ENCODE assay signal across 8 mouse cellular contexts in genomic region chr5:127616151-127616550, GRCm38 (mm10). TPM values are rescaled to one million over a fixed set of nuclear protein-coding genes. Genes with fewer than 3 reads are reported as not detected.
DNase-seq lines count a peak whose midpoint lies in the region; ATAC-seq and TF ChIP-seq lines count a peak whose summit lies in the region.

No protein-coding gene starts in this region.

- 12% methylated on average over 5 of the region's 5 CpGs for WGBS in heart, embryonic 11.5 days (ENCODE audit: insufficient replicate concordance)
- 22% methylated on average over 5 of the region's 5 CpGs for WGBS in hindbrain, embryonic 11.5 days
- 29% methylated on average over 5 of the region's 5 CpGs for WGBS in midbrain, embryonic 14.5 days

- H3K27me3 ChIP-seq in heart, embryonic 11.5 days (ENCODE audit: control insufficient read depth, insufficient read depth, low read length) = no peaks in the 10 kb centered on the region
- no peaks in the 10 kb centered on the region for H3K27me3 ChIP-seq in MEL (ENCODE audit: control insufficient read depth in 1 of 2, insufficient read depth in 2 of 2, low read length in 2 of 2)
- H3K27me3 ChIP-seq in hindbrain, embryonic 11.5 days (ENCODE audit: control insufficient read depth, insufficient read depth, low read length) = no peaks in the 10 kb centered on the region
- no peaks in the 10 kb centered on the region for H3K27me3 ChIP-seq in midbrain, embryonic 14.5 days (ENCODE audit: control insufficient read depth, insufficient read depth, low read length)

- peak overlapping the region; percentile 97 for H3K9ac ChIP-seq in heart, embryonic 11.5 days (ENCODE audit: low read depth, low read length)
- peak overlapping the region; percentile 98 for H3K9ac ChIP-seq in MEL (ENCODE audit: control insufficient read depth, low read depth, low read length, poor library complexity, severe bottlenecking)
- H3K9ac ChIP-seq in hindbrain, embryonic 11.5 days (ENCODE audit: low read depth, low read length) = peak overlapping the region; percentile 98
- peak overlapping the region; percentile 96 for H3K9ac ChIP-seq in midbrain, embryonic 14.5 days (replicated peaks; ENCODE audit: low read length)

- H3K79me2 ChIP-seq in MEL (ENCODE audit: control insufficient read depth, insufficient read depth, low read length, poor library complexity) = peaks cover 59% of the 10 kb centered on the region

- TF ChIP-seq CTCF in MEL (IDR thresholded peaks at IDR 0.05 in 2 of 3, conservative IDR thresholded peaks at IDR 0.05 in 1 of 3; ENCODE audit: control insufficient read depth in 1 of 3, insufficient read depth in 1 of 3, low read depth in 2 of 3, low read length in 3 of 3, poor library complexity in 1 of 3, severe bottlenecking in 1 of 3) = no peak

- peak overlapping the region; percentile 96 for H3K4me2 ChIP-seq in heart, embryonic 11.5 days
- H3K4me2 ChIP-seq in hindbrain, embryonic 11.5 days (replicated peaks; ENCODE audit: low read depth, low read length) = peak overlapping the region; percentile 88
- H3K4me2 ChIP-seq in midbrain, embryonic 14.5 days (ENCODE audit: low read length) = peak overlapping the region; percentile 90

- no peak for ATAC-seq in heart, embryonic 11.5 days (replicated peaks; ENCODE audit: insufficient number of reproducible peaks, low FRiP score, low TSS enrichment)
- ATAC-seq in hindbrain, embryonic 11.5 days (ENCODE audit: low FRiP score) = peak; percentile 33; the same call in 1 of the 2 replicates
- ATAC-seq in midbrain, embryonic 14.5 days (ENCODE audit: low FRiP score, low TSS enrichment) = no peak
- no peak; the same call in 1 of the 2 replicates for ATAC-seq in megakaryocyte progenitor cell, adult 5-6 weeks (replicated peaks; ENCODE audit: poor library complexity)

- TF ChIP-seq EP300 in MEL (IDR thresholded peaks at IDR 0.05; ENCODE audit: low read depth in 1 of 2, low read length in 2 of 2) = no peak

- intact Hi-C loops in left cerebral cortex, postnatal 36 days (cut with DNase I) = loop anchor here (10.0 kb wide), 1 partner anchor 819 kb away; the partner anchor contains the start of gene Tmem132d

- TF ChIP-seq POLR2A in MEL (IDR thresholded peaks at IDR 0.05; ENCODE audit: control insufficient read depth in 1 of 2, insufficient read depth in 1 of 2, low read depth in 1 of 2, low read length in 2 of 2, poor library complexity in 1 of 2) = no peak

- TF ChIP-seq RAD21 in MEL (IDR thresholded peaks at IDR 0.05; ENCODE audit: low read depth, low read length) = no peak

- H3K4me1 ChIP-seq in heart, embryonic 11.5 days (ENCODE audit: control insufficient read depth, insufficient read depth, low read length) = peaks cover 30% of the 10 kb centered on the region
- H3K4me1 ChIP-seq in MEL (ENCODE audit: control insufficient read depth in 1 of 2, insufficient read depth in 2 of 2, low read length in 2 of 2) = peaks cover 5 to 30% of the 10 kb centered on the region in 2 experiments
- peaks cover 6% of the 10 kb centered on the region for H3K4me1 ChIP-seq in hindbrain, embryonic 11.5 days (replicated peaks; ENCODE audit: control insufficient read depth, insufficient read depth, low read length)
- peaks cover 21% of the 10 kb centered on the region for H3K4me1 ChIP-seq in midbrain, embryonic 14.5 days (ENCODE audit: control insufficient read depth, insufficient read depth, low read length)

- H3K9me3 ChIP-seq in heart, embryonic 11.5 days (replicated peaks; ENCODE audit: control insufficient read depth, low read length) = no peaks in the 10 kb centered on the region
- no peaks in the 10 kb centered on the region for H3K9me3 ChIP-seq in MEL (replicated peaks; ENCODE audit: insufficient read depth, low read length)
- no peaks in the 10 kb centered on the region for H3K9me3 ChIP-seq in hindbrain, embryonic 11.5 days (ENCODE audit: control insufficient read depth, low read length)
- no peaks in the 10 kb centered on the region for H3K9me3 ChIP-seq in midbrain, embryonic 14.5 days (ENCODE audit: control insufficient read depth, low read length)

- no peak overlapping the region for H3K27ac ChIP-seq in heart, embryonic 11.5 days (ENCODE audit: low read depth, low read length)
- no peak overlapping the region for H3K27ac ChIP-seq in MEL (ENCODE audit: control insufficient read depth, low read depth, low read length)
- H3K27ac ChIP-seq in hindbrain, embryonic 11.5 days (ENCODE audit: low read depth, low read length) = no peak overlapping the region
- H3K27ac ChIP-seq in midbrain, embryonic 14.5 days (replicated peaks; ENCODE audit: low read depth, low read length) = no peak overlapping the region

- no peaks in the 10 kb centered on the region for H3K36me3 ChIP-seq in heart, embryonic 11.5 days (ENCODE audit: control insufficient read depth, insufficient read depth, low read length)
- peaks cover 0 to 21% of the 10 kb centered on the region in 2 experiments; a peak in 3 of 4 replicates for H3K36me3 ChIP-seq in MEL (ENCODE audit: control insufficient read depth in 1 of 2, insufficient read depth in 2 of 2, low read length in 2 of 2)
- no peaks in the 10 kb centered on the region for H3K36me3 ChIP-seq in hindbrain, embryonic 11.5 days (ENCODE audit: control insufficient read depth, insufficient read depth, low read length)
- H3K36me3 ChIP-seq in midbrain, embryonic 14.5 days (ENCODE audit: control insufficient read depth, insufficient read depth, low read length) = no peaks in the 10 kb centered on the region

- DNase-seq in heart, adult 9 months (ENCODE audit: low spot score in 2 of 2) = no peak
- peak; percentile 23 for DNase-seq in MEL (ENCODE audit: low read depth, low spot score)
- peak; percentile 17 for DNase-seq in hindbrain, embryonic 11.5 days (ENCODE audit: low spot score)
- DNase-seq in midbrain, embryonic 14.5 days = no peak
- no peak for DNase-seq in urinary bladder, postnatal 25 days (ENCODE audit: low spot score)
- DNase-seq in left cerebral cortex, postnatal 36 days (ENCODE audit: low spot score in 2 of 2) = no peak

- H3K4me3 ChIP-seq in heart, embryonic 11.5 days (ENCODE audit: low read depth, low read length) = peak overlapping the region; percentile 92
- H3K4me3 ChIP-seq in MEL (ENCODE audit: control insufficient read depth in 1 of 2, insufficient read depth in 1 of 2, low read depth in 2 of 2, low read length in 2 of 2) = peak overlapping the region; percentile 63 to 92
- H3K4me3 ChIP-seq in hindbrain, embryonic 11.5 days (ENCODE audit: low read depth, low read length) = peak overlapping the region; percentile 94
- peak overlapping the region; percentile 95 for H3K4me3 ChIP-seq in midbrain, embryonic 14.5 days (replicated peaks; ENCODE audit: low read depth, low read length)

TF ChIP-seq in MEL, 35 proteins besides CTCF, POLR2A, EP300 and RAD21 (continues in another document):
- TF ChIP-seq MEF2A (IDR thresholded peaks at IDR 0.05; ENCODE audit: extremely low read depth, insufficient replicate concordance, low read depth, low read length, poor library complexity, severe bottlenecking) (no peak), POLR2AphosphoS5 (IDR thresholded peaks at IDR 0.05; ENCODE audit: borderline replicate concordance, low read depth, low read length) (no peak), ZMIZ1 (IDR thresholded peaks at IDR 0.05; ENCODE audit: low read depth, low read length) (no peak), POLR2AphosphoS2 (IDR thresholded peaks at IDR 0.05; ENCODE audit: low read length) (no peak), TCF12 (IDR thresholded peaks at IDR 0.05; ENCODE audit: low read depth, low read length) (no peak), GATA1 (IDR thresholded peaks at IDR 0.05; ENCODE audit: low read depth, low read length) (no peak), ZKSCAN1 (IDR thresholded peaks at IDR 0.05; ENCODE audit: low read depth, low read length) (no peak), TBP (IDR thresholded peaks at IDR 0.05; ENCODE audit: low read depth, low read length) (no peak), UBTF (IDR thresholded peaks at IDR 0.05; ENCODE audit: borderline replicate concordance, insufficient read depth, low read depth, low read length) (no peak), ELF1 (IDR thresholded peaks at IDR 0.05; ENCODE audit: low read depth, low read length) (no peak), MAFK (IDR thresholded peaks at IDR 0.05; ENCODE audit: borderline replicate concordance, low read depth, low read length) (no peak), MAZ (IDR thresholded peaks at IDR 0.05; ENCODE audit: low read depth, low read length) (no peak), USF1 (IDR thresholded peaks at IDR 0.05; ENCODE audit: low read depth, low read length) (no peak), CHD2 (IDR thresholded peaks at IDR 0.05; ENCODE audit: low read length) (no peak), MYB (IDR thresholded peaks at IDR 0.05; ENCODE audit: low read depth, low read length) (no peak), KAT2A (conservative IDR thresholded peaks at IDR 0.05; ENCODE audit: low read depth, low read length) (no peak), MXI1 (IDR thresholded peaks at IDR 0.05; ENCODE audit: low read depth, low read length) (no peak), NRF1 (IDR thresholded peaks at IDR 0.05; ENCODE audit: insufficient read depth, low read depth, low read length, poor library complexity, severe bottlenecking) (no peak)

RNA-seq across cellular contexts. Expression of gene Glt1d1, which starts 15.9 kb away (rescaled TPM):
- polyA plus RNA-seq in heart, embryonic 11.5 days (2014; fragmentation: Nextera tagmentation; extraction: Ambion mirVana) = 0.04 TPM in 1 of 2 replicates, not detected in the other
- total RNA-seq in MEL (2012; rRNA removed) = not detected in 2 replicates
- polyA plus RNA-seq in MEL (2012; ENCODE audit: insufficient read depth in 1 of 2, insufficient read length in 2 of 2, low read depth in 1 of 2, low replicate concordance in 2 of 2, missing spikeins in 1 of 2) = under 1 TPM in 1 of 2 experiments, not detected in 1; 0.19 TPM
- polyA plus RNA-seq in hindbrain, embryonic 11.5 days (2014; fragmentation: Nextera tagmentation; extraction: Ambion mirVana) = 0.61 and 0.88 TPM in 2 replicates
- polyA plus RNA-seq in midbrain, embryonic 14.5 days (2014; fragmentation: Nextera tagmentation; extraction: Ambion mirVana) = 1.1 and 1.6 TPM in 2 replicates
- 10 to 100 TPM; 22.8 to 25.0 TPM for total RNA-seq in left cerebral cortex, postnatal 36 days (2021)
- 6.2 and 7.0 TPM in 2 replicates for total RNA-seq in megakaryocyte progenitor cell, adult 5-6 weeks (2015)
- total RNA-seq in megakaryocyte progenitor cell, adult 5-6 weeks (2017) = 8.5 and 9.5 TPM in 2 replicates

RNA-seq across cellular contexts. Expression of gene Slc15a4, which starts 16.5 kb away (rescaled TPM):
- polyA plus RNA-seq in heart, embryonic 11.5 days (2014; fragmentation: Nextera tagmentation; extraction: Ambion mirVana) = 13.6 and 13.8 TPM in 2 replicates
- 29.1 and 31.7 TPM in 2 replicates for total RNA-seq in MEL (2012; rRNA removed)
- polyA plus RNA-seq in MEL (2012; ENCODE audit: insufficient read depth in 1 of 2, insufficient read length in 2 of 2, low read depth in 1 of 2, low replicate concordance in 2 of 2, missing spikeins in 1 of 2) = 10 to 100 TPM in 1 of 2 experiments, not detected in 1; 35.5 TPM
- polyA plus RNA-seq in hindbrain, embryonic 11.5 days (2014; fragmentation: Nextera tagmentation; extraction: Ambion mirVana) = 22.2 and 22.9 TPM in 2 replicates
- polyA plus RNA-seq in midbrain, embryonic 14.5 days (2014; fragmentation: Nextera tagmentation; extraction: Ambion mirVana) = 22.8 and 27.3 TPM in 2 replicates
- total RNA-seq in left cerebral cortex, postnatal 36 days (2021) = 10 to 100 TPM; 18.5 to 26.2 TPM
- total RNA-seq in megakaryocyte progenitor cell, adult 5-6 weeks (2015) = 18.2 and 30.1 TPM in 2 replicates
- 35.4 and 90.9 TPM in 2 replicates for total RNA-seq in megakaryocyte progenitor cell, adult 5-6 weeks (2017)

Comparison
In these comparisons a context has a peak if more than half of its experiments do, and no peak if none do; other contexts are left out.
1. DNase-seq: peak in MEL (single experiment) and hindbrain, embryonic 11.5 days (single experiment); none in heart, adult 9 months (0 of 2), midbrain, embryonic 14.5 days (single experiment), urinary bladder, postnatal 25 days (single experiment) and left cerebral cortex, postnatal 36 days (0 of 2).
2. Peak in every context shown above with its lines, with median percentiles within 50 percentile points of each other: H3K4me2 ChIP-seq, H3K4me3 ChIP-seq and H3K9ac ChIP-seq.